Mouse (Mus musculus) liver, embryonic 15.5 days (tissue): ENCODE measurements around the gene Fastkd3. TPM values are rescaled to one million over a fixed set of nuclear protein-coding genes. Genes with fewer than 3 reads are reported as not detected.

Source experiments
- ATAC-seq: fragments of 200-750 bp; cut with Nextera tagmentation; 2 replicates; pipeline ENCODE4 v1.8.0; 2017; ENCODE audit warnings: moderate number of reproducible peaks, mild to moderate bottlenecking, moderate library complexity; ENCODE audit not compliant: insufficient read depth
- H3K27ac ChIP-seq: fragments of 300-500 bp; sonication (generic); replicated peaks from 2 replicates; pipeline ENCODE4 v1.5.1; 2015; ENCODE audit warnings: mild to moderate bottlenecking, inconsistent platforms
- H3K27me3 ChIP-seq: fragments of 300-500 bp; sonication (generic); 2 replicates; pipeline ENCODE4 v1.6.1; 2015; ENCODE audit warnings: mild to moderate bottlenecking, inconsistent platforms
- H3K36me3 ChIP-seq: fragments of 300-500 bp; sonication (generic); replicated peaks from 2 replicates; pipeline ENCODE4 v1.6.1; 2015; ENCODE audit warnings: moderate library complexity, mild to moderate bottlenecking, inconsistent platforms
- H3K4me1 ChIP-seq: fragments of 300-500 bp; sonication (generic); replicated peaks from 2 replicates; pipeline ENCODE4 v1.6.1; 2015; ENCODE audit warnings: inconsistent platforms
- H3K4me2 ChIP-seq: fragments of 300-500 bp; sonication (generic); 2 replicates; pipeline ENCODE4 v1.6.1; 2015; ENCODE audit warnings: moderate library complexity, mild to moderate bottlenecking, inconsistent platforms
- H3K4me3 ChIP-seq: fragments of 300-500 bp; sonication (generic); replicated peaks from 2 replicates; pipeline ENCODE4 v1.5.1; 2015; ENCODE audit warnings: mild to moderate bottlenecking, inconsistent platforms
- H3K9ac ChIP-seq: fragments of 300-500 bp; sonication (generic); 2 replicates; pipeline ENCODE4 v1.6.1; 2015; ENCODE audit warnings: moderate library complexity, mild to moderate bottlenecking, inconsistent platforms
- H3K9me3 ChIP-seq: fragments of 300-500 bp; sonication (generic); replicated peaks from 2 replicates; pipeline ENCODE4 v1.6.1; 2016; ENCODE audit warnings: inconsistent platforms
- WGBS: fragments of 180-500 bp; shearing (Covaris S2); methylation state at CpG from one replicate; pipeline ENCODE4 v1.1.7; 2015; ENCODE audit warnings: mixed read lengths; ENCODE audit not compliant: insufficient replicate concordance; 5-methylcytosine and 5-hydroxymethylcytosine counted together
- polyA plus RNA-seq: library from polyadenylated mRNA; unstranded; fragments of >200 nt; fragmentation: Nextera tagmentation; extraction: Ambion mirVana; gene quantifications from 2 replicates; pipeline ENCODE4 v1.2.1, GENCODE M21; 2015

The Fastkd3 gene
- polyA plus RNA-seq, 1 experiment from 2014 or later = 12.5 TPM

DNA sequence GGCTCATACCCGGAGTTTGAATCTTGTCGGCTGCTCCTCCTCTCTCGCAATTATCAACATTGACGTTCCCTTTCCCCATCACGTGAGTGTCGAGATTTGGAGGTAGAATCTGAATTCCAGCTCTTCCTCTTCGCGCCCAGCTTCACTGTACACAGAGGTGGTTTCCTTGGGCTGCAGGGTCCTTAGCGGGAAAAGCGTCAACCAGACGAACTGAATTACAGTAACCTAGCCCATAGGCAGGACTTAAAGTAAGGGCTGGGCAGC is 415 bp downstream of the Fastkd3 start:
- peaks cover 21% of the 10 kb centered on the region for H3K4me1 ChIP-seq
- H3K27me3 ChIP-seq = no peaks in the 10 kb centered on the region
- no peaks in the 10 kb centered on the region for H3K9me3 ChIP-seq
- H3K4me3 ChIP-seq = peak overlapping the region; percentile 81
- peak overlapping the region; percentile 62 for H3K27ac ChIP-seq
- H3K36me3 ChIP-seq = peaks cover 45% of the 10 kb centered on the region
- peak overlapping the region; percentile 86 for H3K4me2 ChIP-seq
- under 1% methylated on average over 11 of the region's 11 CpGs for WGBS
- ATAC-seq = no peak; the same call in 1 of the 2 replicates
- H3K9ac ChIP-seq = peak overlapping the region; percentile 65

- Histone ChIP-seq H3K4me1 (peaks cover 21% of the 10 kb centered on the region), H3K36me3 (peaks cover 53% of the 10 kb centered on the region), H3K27ac (no peak overlapping the region), H3K4me2 (no peak overlapping the region), H3K9me3 (no peaks in the 10 kb centered on the region), H3K9ac (no peak overlapping the region), H3K4me3 (no peak overlapping the region), H3K27me3 (no peaks in the 10 kb centered on the region)
- 82% methylated on average over 11 of the region's 11 CpGs for WGBS
- ATAC-seq = no peak
These were observed 1.9 kb downstream of the Fastkd3 start for GRCm38 (mm10) chr13:68583961-68584360.

DNA sequence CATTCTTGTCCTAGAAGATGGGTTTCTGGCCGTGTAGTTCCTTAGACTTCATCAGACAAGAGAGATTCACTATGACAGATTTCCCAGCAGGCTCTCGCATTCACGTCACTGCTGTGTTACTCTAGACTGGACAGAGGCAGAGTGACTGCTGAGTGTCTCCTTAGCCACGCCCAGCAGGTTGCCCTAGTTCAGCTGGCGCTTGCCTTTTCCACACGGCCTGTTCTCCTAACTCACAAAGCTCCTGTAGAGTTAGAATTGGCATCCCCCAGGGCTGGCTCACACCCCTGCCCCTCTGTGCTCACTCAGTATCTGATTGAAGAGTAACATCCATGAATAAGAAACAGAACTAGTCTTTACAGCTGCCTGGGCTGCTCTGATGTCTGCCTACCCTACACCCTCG is 3.4 kb downstream of the Fastkd3 start:
- H3K36me3 ChIP-seq = peaks cover 66% of the 10 kb centered on the region
- no peak overlapping the region for H3K9ac ChIP-seq
- WGBS = 83% methylated on average over 7 of the region's 7 CpGs

GRCm38 (mm10) chr13:68588352-68588751 is 6.3 kb downstream of the Fastkd3 start:
- H3K4me2 ChIP-seq = no peak overlapping the region
- no peaks in the 10 kb centered on the region for H3K27me3 ChIP-seq
- H3K4me3 ChIP-seq = no peak overlapping the region
- H3K27ac ChIP-seq = no peak overlapping the region
- H3K36me3 ChIP-seq = peaks cover 91% of the 10 kb centered on the region
- no peaks in the 10 kb centered on the region for H3K9me3 ChIP-seq
- H3K4me1 ChIP-seq = peaks cover 4% of the 10 kb centered on the region; the same call in 1 of the 2 replicates
- no peak for ATAC-seq
- H3K9ac ChIP-seq = no peak overlapping the region

More for the DNA sequence above, 3.4 kb downstream of the Fastkd3 start:
- Histone ChIP-seq H3K27me3 (no peaks in the 10 kb centered on the region), H3K9me3 (no peaks in the 10 kb centered on the region), H3K27ac (no peak overlapping the region), H3K4me3 (no peak overlapping the region), H3K4me1 (peaks cover 19% of the 10 kb centered on the region), H3K4me2 (no peak overlapping the region)
- ATAC-seq = no peak

DNA sequence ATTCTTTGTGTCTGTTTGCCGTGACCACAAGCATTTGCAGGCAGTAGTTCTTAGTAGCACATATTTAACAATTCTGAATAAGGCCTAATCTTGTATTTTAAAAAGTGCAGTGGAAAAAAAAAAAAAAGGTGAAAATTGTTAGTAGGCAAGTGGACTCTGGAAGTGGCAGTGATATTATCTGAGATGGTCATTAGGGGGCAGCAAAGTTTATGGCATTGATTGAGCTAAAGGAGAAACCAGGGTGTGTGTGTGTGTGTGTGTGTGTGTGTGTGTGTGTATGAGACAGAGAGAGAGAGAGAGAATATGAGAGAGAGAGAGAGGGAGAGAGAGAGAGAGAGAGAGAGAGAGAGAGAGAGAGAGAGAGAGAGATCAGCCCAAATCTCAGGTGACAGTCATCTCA is 11.8 kb downstream of the Fastkd3 start:
- ATAC-seq = no peak
- 80% methylated on average over 1 of the region's 1 CpGs for WGBS
- no peak overlapping the region for H3K4me2 ChIP-seq

GRCm38 (mm10) chr13:68597199-68597598 is 15.2 kb downstream of the Fastkd3 start, which contains the start of gene 1700001L19Rik:
Gene 1700001L19Rik, plus strand, starts transcription at chr13:68597421.
- H3K27me3 ChIP-seq = no peaks in the 10 kb centered on the region
- no peak within 1 kb of the TSS for H3K27ac ChIP-seq
- H3K4me3 ChIP-seq = no peak within 1 kb of the TSS
- 17% methylated on average over 10 of the region's 10 CpGs for WGBS
- peak within 1 kb of the TSS; percentile 38; the same call in 1 of the 2 replicates for H3K4me2 ChIP-seq
- no peaks in the 10 kb centered on the region for H3K9me3 ChIP-seq
- peaks cover 8% of the 10 kb centered on the region for H3K4me1 ChIP-seq
- ATAC-seq = no peak
- peaks cover 12% of the 10 kb centered on the region for H3K36me3 ChIP-seq
- H3K9ac ChIP-seq = no peak within 1 kb of the TSS

More for the DNA sequence above, 11.8 kb downstream of the Fastkd3 start:
- H3K9ac ChIP-seq = no peak overlapping the region
- H3K9me3 ChIP-seq = no peaks in the 10 kb centered on the region
- no peak overlapping the region for H3K27ac ChIP-seq
- peaks cover 8% of the 10 kb centered on the region for H3K4me1 ChIP-seq
- H3K27me3 ChIP-seq = no peaks in the 10 kb centered on the region
- no peak overlapping the region for H3K4me3 ChIP-seq
- H3K36me3 ChIP-seq = peaks cover 43% of the 10 kb centered on the region

- peaks cover 7% of the 10 kb centered on the region for H3K36me3 ChIP-seq
- H3K9me3 ChIP-seq = no peaks in the 10 kb centered on the region
- no peak overlapping the region for H3K4me3 ChIP-seq
- peak; percentile 85 for ATAC-seq
- peak overlapping the region; percentile 38; the same call in 1 of the 2 replicates for H3K4me2 ChIP-seq
- no peak overlapping the region for H3K27ac ChIP-seq
- H3K4me1 ChIP-seq = peaks cover 8% of the 10 kb centered on the region
- no peak overlapping the region for H3K9ac ChIP-seq
- WGBS = 11% methylated on average over 13 of the region's 13 CpGs
- no peaks in the 10 kb centered on the region for H3K27me3 ChIP-seq
These were observed 15.6 kb downstream of the Fastkd3 start for GRCm38 (mm10) chr13:68597667-68598066.

GRCm38 (mm10) chr13:68598953-68599352 is 16.9 kb downstream of the Fastkd3 start:
- Histone ChIP-seq H3K4me2 (no peak overlapping the region), H3K4me1 (peaks cover 8% of the 10 kb centered on the region), H3K9ac (no peak overlapping the region), H3K9me3 (no peaks in the 10 kb centered on the region), H3K36me3 (no peaks in the 10 kb centered on the region), H3K4me3 (no peak overlapping the region), H3K27me3 (no peaks in the 10 kb centered on the region), H3K27ac (no peak overlapping the region)
- no peak for ATAC-seq

GRCm38 (mm10) chr13:68601184-68601583 is 19.1 kb downstream of the Fastkd3 start:
- 28% methylated on average over 6 of the region's 6 CpGs for WGBS
- H3K27me3 ChIP-seq = no peaks in the 10 kb centered on the region
- no peaks in the 10 kb centered on the region for H3K36me3 ChIP-seq
- H3K4me3 ChIP-seq = no peak overlapping the region
- peaks cover 8% of the 10 kb centered on the region for H3K4me1 ChIP-seq
- no peaks in the 10 kb centered on the region for H3K9me3 ChIP-seq
- no peak overlapping the region for H3K4me2 ChIP-seq
- no peak overlapping the region for H3K27ac ChIP-seq
- no peak overlapping the region for H3K9ac ChIP-seq
- no peak for ATAC-seq

GRCm38 (mm10) chr13:68603085-68603484 is 21.1 kb downstream of the Fastkd3 start:
- WGBS = 55% methylated on average over 6 of the region's 6 CpGs
- no peak overlapping the region for H3K4me2 ChIP-seq

GRCm38 (mm10) chr13:68605689-68606126 is 23.7 kb downstream of the Fastkd3 start:
- H3K9ac ChIP-seq = no peak overlapping the region
- no peaks in the 10 kb centered on the region for H3K36me3 ChIP-seq
- H3K4me2 ChIP-seq = peak overlapping the region; percentile 46
- H3K4me1 ChIP-seq = no peaks in the 10 kb centered on the region
- no peaks in the 10 kb centered on the region for H3K27me3 ChIP-seq
- WGBS = 7% methylated on average over 10 of the region's 11 CpGs
- no peak for ATAC-seq
- no peaks in the 10 kb centered on the region for H3K9me3 ChIP-seq
- H3K4me3 ChIP-seq = no peak overlapping the region; the same call in 1 of the 2 replicates
- no peak overlapping the region for H3K27ac ChIP-seq

More at GRCm38 (mm10) chr13:68603085-68603484, 21.1 kb downstream of the Fastkd3 start:
- Histone ChIP-seq H3K9ac (no peak overlapping the region), H3K4me3 (no peak overlapping the region), H3K36me3 (no peaks in the 10 kb centered on the region), H3K4me1 (peaks cover 1% of the 10 kb centered on the region), H3K9me3 (no peaks in the 10 kb centered on the region), H3K27ac (no peak overlapping the region), H3K27me3 (no peaks in the 10 kb centered on the region)
- ATAC-seq = no peak

GRCm38 (mm10) chr13:68607652-68608405 is 25.8 kb downstream of the Fastkd3 start:
- H3K9me3 ChIP-seq = no peaks in the 10 kb centered on the region
- H3K4me1 ChIP-seq = no peaks in the 10 kb centered on the region
- no peak for ATAC-seq
- 44% methylated on average over 21 of the region's 21 CpGs for WGBS
- H3K27me3 ChIP-seq = no peaks in the 10 kb centered on the region
- no peaks in the 10 kb centered on the region for H3K36me3 ChIP-seq
- peak overlapping the region; percentile 15 for H3K4me2 ChIP-seq
- H3K27ac ChIP-seq = no peak overlapping the region
- no peak overlapping the region for H3K4me3 ChIP-seq
- no peak overlapping the region for H3K9ac ChIP-seq
